Mouse (Mus musculus): ENCODE measurements around the gene Eomes. TPM values are rescaled to one million over a fixed set of nuclear protein-coding genes. Genes with fewer than 3 reads are reported as not detected.

Eomes gene
- polyA plus RNA-seq, 1 experiment from 2014 or later = 0.08 TPM

DNA sequence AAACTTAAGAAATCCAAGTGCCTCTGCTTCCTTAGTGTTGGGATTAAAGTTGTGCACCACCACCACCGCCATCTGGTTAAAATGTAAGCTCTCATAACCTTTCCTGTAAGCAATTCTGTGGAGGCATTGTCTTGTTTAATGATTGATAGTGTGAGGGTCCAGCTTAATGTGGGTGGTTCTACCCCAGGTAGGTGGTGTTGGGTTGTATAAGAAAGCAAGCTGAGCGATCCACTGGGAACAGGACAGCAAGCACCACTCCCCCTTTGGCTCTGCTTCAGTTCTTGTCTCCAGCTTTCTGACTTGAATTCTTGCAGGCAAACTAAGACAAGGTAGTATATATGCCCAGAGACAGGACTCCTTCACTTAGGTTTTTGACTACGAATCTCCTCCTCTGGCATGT, 26.6 kb downstream of the Eomes start:
- no peak overlapping the region for H3K4me3 ChIP-seq
- WGBS = 90% methylated on average over 3 of the region's 3 CpGs
- H3K27me3 ChIP-seq = no peaks in the 10 kb centered on the region
- H3K36me3 ChIP-seq = no peaks in the 10 kb centered on the region
- no peak overlapping the region for H3K4me2 ChIP-seq
- ATAC-seq (replicated peaks; ENCODE audit: insufficient number of reproducible peaks, insufficient read depth, low FRiP score, low read depth) = no peak
- H3K27ac ChIP-seq = no peak overlapping the region
- H3K9me3 ChIP-seq (replicated peaks) = no peaks in the 10 kb centered on the region
- H3K4me1 ChIP-seq (replicated peaks) = peaks cover 24% of the 10 kb centered on the region
- H3K9ac ChIP-seq = no peak overlapping the region

DNA sequence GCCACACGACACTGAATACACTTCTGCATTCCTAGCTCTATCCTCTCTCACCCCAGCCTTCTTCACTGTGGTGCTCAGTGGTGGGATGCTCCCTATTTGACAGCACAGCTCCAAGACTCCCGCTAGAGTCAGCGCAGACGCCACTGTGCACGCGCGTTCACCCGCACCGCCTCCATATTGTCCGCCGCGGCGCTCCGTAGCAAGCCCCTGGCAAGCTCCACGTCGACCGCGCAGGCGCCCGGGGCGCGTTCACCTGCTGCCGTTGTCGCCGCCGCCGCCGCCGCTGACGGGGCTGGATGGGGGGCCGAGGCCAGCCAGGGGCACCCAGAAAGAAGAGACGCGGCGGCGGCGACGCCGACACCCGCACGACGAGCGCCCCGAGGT, 28.0 kb downstream of the Eomes start, which contains the start of gene Golga4:
TSS of gene Golga4 (plus strand) at position 248 of the 384 bp plus-strand sequence.
- H3K36me3 ChIP-seq = no peaks in the 10 kb centered on the region
- peak; percentile 76 for ATAC-seq (replicated peaks; ENCODE audit: insufficient number of reproducible peaks, insufficient read depth, low FRiP score, low read depth)
- no peaks in the 10 kb centered on the region for H3K27me3 ChIP-seq
- H3K9me3 ChIP-seq (replicated peaks) = no peaks in the 10 kb centered on the region
- peak within 1 kb of the TSS; percentile 97 for H3K4me3 ChIP-seq
- peak within 1 kb of the TSS; percentile 96 for H3K9ac ChIP-seq
- WGBS = under 1% methylated on average over 37 of the region's 43 CpGs
- H3K4me1 ChIP-seq (replicated peaks) = peaks cover 34% of the 10 kb centered on the region
- H3K4me2 ChIP-seq = peak within 1 kb of the TSS; percentile 91
- peak within 1 kb of the TSS; percentile 83 for H3K27ac ChIP-seq

DNA sequence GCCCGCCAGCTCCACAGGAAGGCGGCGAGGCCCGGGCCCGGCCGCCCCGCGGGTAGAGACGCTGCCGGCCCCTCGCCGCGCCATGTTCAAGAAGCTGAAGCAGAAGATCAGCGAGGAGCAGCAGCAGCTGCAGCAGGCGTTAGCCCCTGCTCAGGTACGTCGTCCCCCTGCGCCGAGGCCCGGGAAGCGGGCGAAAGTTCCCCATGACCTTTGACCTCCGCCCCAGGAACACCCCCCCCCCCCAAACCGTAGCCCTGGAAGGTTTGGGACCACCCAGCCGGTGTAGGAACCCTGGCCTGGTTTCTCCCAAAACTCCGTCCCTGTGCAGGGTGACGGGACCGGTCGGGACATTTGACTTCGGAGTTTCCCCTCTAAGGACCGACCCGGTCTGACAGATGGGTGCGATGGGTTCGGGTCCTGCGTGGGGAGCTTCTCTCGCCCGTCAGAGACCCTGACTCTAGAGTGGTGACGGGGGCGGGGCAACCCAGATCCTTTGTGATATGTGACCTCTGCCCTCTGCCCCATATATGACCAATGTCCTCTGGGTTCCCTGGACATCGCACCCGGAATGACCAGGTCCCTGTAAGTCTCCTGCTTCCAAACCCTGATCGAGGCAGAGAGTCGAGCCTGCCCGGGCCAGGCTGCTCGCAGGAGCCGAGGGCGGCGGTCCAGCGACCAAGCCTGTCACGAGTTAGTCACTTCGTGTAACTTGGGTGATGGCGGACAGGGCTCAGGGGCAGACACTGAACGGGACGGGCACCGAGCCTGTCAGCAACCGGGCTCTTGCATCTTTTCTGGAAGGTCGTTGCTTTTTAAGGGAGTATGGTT, 28.6 kb downstream of the Eomes start:
- ATAC-seq (replicated peaks; ENCODE audit: insufficient number of reproducible peaks, insufficient read depth, low FRiP score, low read depth) = peak; percentile 37
- Histone ChIP-seq H3K27ac (peak overlapping the region; percentile 83), H3K9me3 (replicated peaks) (no peaks in the 10 kb centered on the region), H3K27me3 (no peaks in the 10 kb centered on the region), H3K36me3 (no peaks in the 10 kb centered on the region), H3K4me2 (peak overlapping the region; percentile 91), H3K9ac (peak overlapping the region; percentile 96), H3K4me1 (replicated peaks) (peaks cover 39% of the 10 kb centered on the region), H3K4me3 (peak overlapping the region; percentile 97)
- WGBS = under 1% methylated on average over 56 of the region's 57 CpGs

DNA sequence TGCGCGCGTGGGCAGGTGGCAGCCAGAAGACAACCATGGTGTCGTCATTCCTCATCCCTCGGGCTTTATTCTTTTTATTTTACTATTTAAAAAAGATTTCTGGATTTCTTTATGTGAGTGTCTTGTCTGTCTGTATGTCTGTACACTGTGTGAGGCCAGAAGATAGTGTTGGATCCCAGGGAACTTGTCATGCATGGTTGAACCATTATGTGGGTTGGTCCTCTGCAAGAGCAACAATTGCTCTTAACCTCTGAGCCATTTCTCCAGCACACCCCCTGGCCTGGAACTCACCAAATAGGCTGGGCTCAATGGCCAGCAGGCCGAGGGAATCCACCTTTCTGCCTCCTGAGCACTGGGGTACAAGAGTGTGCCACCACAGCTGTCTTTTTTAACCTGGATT, 29.5 kb downstream of the Eomes start:
- Histone ChIP-seq H3K27ac (no peak overlapping the region), H3K36me3 (no peaks in the 10 kb centered on the region), H3K4me2 (peak overlapping the region; percentile 91), H3K4me1 (replicated peaks) (peaks cover 49% of the 10 kb centered on the region), H3K4me3 (peak overlapping the region; percentile 97), H3K9me3 (replicated peaks) (no peaks in the 10 kb centered on the region), H3K27me3 (no peaks in the 10 kb centered on the region), H3K9ac (no peak overlapping the region; the same call in 1 of the 2 replicates)
- no peak for ATAC-seq (replicated peaks; ENCODE audit: insufficient number of reproducible peaks, insufficient read depth, low FRiP score, low read depth)
- 75% methylated on average over 6 of the region's 6 CpGs for WGBS

DNA sequence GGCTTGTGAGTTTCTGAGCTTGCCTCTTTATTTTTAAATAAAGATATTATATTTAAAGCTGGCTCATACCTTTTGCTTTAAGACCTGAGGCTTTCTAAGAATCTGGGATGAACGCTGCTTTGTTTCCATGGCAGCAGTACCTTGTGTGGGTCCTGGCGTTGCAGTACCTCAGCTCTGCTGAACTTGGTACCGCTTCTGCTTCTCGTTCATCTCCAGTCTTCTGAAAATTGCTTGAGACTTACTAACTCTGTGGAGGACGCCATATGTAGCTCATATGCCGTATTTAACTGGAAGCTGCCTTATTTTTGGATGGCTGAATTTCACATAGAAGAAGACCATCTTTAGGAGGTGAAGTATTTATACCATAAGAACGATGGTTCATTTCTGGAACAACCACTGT, 30.6 kb downstream of the Eomes start:
- no peak overlapping the region for H3K4me3 ChIP-seq
- H3K27ac ChIP-seq = no peak overlapping the region
- H3K4me1 ChIP-seq (replicated peaks) = peaks cover 57% of the 10 kb centered on the region
- ATAC-seq (replicated peaks; ENCODE audit: insufficient number of reproducible peaks, insufficient read depth, low FRiP score, low read depth) = no peak
- no peaks in the 10 kb centered on the region for H3K36me3 ChIP-seq
- H3K9ac ChIP-seq = no peak overlapping the region
- H3K27me3 ChIP-seq = no peaks in the 10 kb centered on the region
- H3K9me3 ChIP-seq (replicated peaks) = no peaks in the 10 kb centered on the region
- 83% methylated on average over 7 of the region's 7 CpGs for WGBS
- no peak overlapping the region for H3K4me2 ChIP-seq

DNA sequence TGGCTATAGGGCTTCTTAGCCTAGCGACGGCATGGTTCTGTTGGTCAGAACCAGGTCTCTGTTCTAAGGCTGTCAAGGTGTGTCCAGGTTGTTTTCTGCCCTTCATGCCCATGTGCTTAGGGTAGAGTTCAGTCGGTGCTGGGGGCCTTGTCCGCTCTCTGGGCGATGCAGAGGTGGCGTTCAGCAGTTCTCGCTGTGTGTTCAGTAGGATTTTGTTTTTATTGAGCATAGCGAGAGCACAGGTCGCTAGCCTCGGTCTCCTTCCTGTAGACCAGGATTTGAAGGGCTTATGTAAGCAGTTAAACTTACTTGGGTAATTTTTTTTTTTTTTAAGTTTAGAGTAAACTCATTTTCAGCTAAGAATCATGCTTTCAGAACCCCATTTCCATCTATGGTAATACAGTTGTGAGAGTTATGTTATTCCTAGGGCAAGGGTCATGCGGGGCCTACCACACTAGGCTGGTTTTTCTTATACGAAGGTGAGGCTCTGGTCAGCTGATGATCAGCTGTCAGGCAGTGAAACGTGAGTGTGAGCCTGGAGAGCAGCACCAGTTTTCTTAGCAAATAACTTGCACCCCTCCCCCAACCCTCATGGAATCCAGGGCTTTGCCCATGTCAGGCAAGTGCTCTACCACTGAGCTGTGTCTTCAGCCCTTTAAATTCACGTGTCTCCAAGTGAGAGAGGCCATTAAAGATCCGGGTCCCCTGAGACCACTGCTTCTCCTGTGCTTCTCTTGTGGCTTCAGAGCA, 33.1 kb downstream of the Eomes start:
- no peak for ATAC-seq (replicated peaks; ENCODE audit: insufficient number of reproducible peaks, insufficient read depth, low FRiP score, low read depth)
- H3K4me2 ChIP-seq = no peak overlapping the region
- no peaks in the 10 kb centered on the region for H3K9me3 ChIP-seq (replicated peaks)
- peaks cover 14% of the 10 kb centered on the region for H3K36me3 ChIP-seq
- H3K27ac ChIP-seq = no peak overlapping the region
- 66% methylated on average over 15 of the region's 15 CpGs for WGBS
- H3K4me3 ChIP-seq = no peak overlapping the region
- H3K27me3 ChIP-seq = no peaks in the 10 kb centered on the region
- no peak overlapping the region for H3K9ac ChIP-seq
- H3K4me1 ChIP-seq (replicated peaks) = peaks cover 60% of the 10 kb centered on the region

DNA sequence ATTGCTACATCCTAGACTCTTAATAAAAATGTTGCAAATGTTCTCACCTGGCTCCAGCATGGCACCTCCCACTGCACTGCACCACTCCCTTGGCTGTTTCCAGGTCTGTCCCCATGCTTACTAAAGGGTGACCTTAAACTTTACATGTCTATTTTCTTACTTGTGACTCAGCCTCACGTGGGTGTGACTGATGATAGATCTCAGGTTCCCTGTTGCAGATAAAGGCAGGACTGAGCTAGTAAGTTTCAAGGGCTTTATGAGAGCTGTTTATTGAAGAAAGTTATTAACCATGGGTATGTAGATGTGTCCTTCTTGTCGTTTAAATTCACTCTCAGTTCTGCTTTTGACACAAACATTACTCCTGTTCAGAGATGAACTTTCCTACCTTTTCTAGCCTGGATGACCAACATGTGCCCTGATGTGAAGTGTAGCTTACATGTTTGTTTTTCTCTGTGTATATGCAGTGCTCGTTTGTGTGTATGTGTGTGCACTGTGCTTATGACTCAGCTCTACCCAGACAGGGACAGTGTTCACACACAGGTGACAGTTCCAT, 34.7 kb downstream of the Eomes start:
- peak overlapping the region; percentile 8; the same call in 1 of the 2 replicates for H3K4me2 ChIP-seq
- no peaks in the 10 kb centered on the region for H3K27me3 ChIP-seq
- H3K4me1 ChIP-seq (replicated peaks) = peaks cover 61% of the 10 kb centered on the region
- H3K9me3 ChIP-seq (replicated peaks) = no peaks in the 10 kb centered on the region
- 37% methylated on average over 3 of the region's 3 CpGs for WGBS
- H3K36me3 ChIP-seq = peaks cover 14% of the 10 kb centered on the region
- ATAC-seq (replicated peaks; ENCODE audit: insufficient number of reproducible peaks, insufficient read depth, low FRiP score, low read depth) = no peak; the same call in 1 of the 2 replicates
- H3K4me3 ChIP-seq = no peak overlapping the region
- H3K27ac ChIP-seq = peak overlapping the region; percentile 66
- H3K9ac ChIP-seq = no peak overlapping the region

DNA sequence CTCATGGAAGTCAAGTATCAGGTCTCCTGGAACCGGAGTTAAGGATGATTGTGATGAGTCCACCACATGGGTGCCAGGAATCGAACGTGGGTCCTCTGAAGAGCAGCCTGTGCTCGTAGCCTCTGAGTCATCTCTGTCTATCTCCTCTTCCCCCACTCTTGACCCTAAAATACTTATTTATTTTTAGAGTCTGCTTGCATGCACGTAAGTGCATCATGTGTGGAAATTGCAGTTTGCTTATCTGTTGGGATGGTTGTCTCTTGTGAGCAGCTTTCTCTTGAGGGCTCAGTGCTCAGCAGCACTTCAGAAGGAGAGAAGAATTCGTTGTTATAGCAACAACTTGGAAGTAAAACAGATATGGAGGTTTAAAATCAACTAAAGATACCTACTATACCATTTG, 37.5 kb downstream of the Eomes start:
- Histone ChIP-seq H3K4me3 (no peak overlapping the region), H3K9me3 (replicated peaks) (no peaks in the 10 kb centered on the region), H3K4me2 (no peak overlapping the region), H3K9ac (no peak overlapping the region), H3K27ac (0 out of 2 replicates have a peak overlapping the region, but pooled peaks have one; percentile 34), H3K27me3 (no peaks in the 10 kb centered on the region), H3K4me1 (replicated peaks) (peaks cover 66% of the 10 kb centered on the region), H3K36me3 (peaks cover 14% of the 10 kb centered on the region)
- ATAC-seq (replicated peaks; ENCODE audit: insufficient number of reproducible peaks, insufficient read depth, low FRiP score, low read depth) = no peak
- WGBS = 48% methylated on average over 6 of the region's 6 CpGs

DNA sequence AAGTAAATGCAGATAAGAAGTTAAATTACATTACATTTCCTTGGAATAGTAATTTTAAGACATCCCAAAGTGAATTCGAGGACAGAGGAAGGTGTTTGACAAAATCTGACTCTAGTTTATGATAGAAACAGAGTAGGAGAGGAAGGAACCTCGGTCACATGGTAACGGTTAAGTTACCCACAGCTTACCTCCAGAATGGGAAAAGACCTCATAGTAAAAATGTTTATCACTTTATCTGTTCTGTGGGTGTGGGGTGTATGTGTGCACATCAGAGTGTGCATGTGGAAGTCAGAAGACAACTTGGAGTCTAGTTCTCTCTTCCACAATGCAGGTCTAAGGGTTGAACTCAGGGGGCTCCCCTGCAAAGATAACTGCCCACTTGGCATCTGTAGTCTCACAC, 38.1 kb downstream of the Eomes start:
- Histone ChIP-seq H3K4me1 (replicated peaks) (peaks cover 67% of the 10 kb centered on the region), H3K36me3 (peaks cover 14% of the 10 kb centered on the region)

DNA sequence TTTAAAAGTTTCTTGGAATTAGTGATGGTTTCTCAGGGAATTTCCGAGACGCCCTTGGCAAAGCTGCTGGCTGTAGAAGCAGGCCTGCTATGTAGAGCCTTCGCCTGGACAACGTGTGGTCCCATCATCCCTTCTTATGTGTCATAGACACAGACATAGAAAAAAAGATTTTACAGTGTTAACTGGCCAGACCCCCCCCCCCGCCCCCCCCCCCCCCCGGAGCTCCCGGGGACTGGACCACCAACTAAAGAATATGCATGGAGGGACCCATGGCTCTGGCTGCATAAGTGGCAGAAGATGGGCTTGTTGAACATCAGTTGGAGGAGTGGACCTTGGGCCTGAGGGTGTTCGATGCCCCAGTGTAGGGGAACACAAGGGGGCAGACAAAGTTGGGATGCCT, 39.6 kb downstream of the Eomes start:
- ATAC-seq (replicated peaks; ENCODE audit: insufficient number of reproducible peaks, insufficient read depth, low FRiP score, low read depth) = no peak
- WGBS = 71% methylated on average over 8 of the region's 8 CpGs
- Histone ChIP-seq H3K4me2 (no peak overlapping the region), H3K9me3 (replicated peaks) (no peaks in the 10 kb centered on the region), H3K4me3 (no peak overlapping the region), H3K4me1 (replicated peaks) (peaks cover 57% of the 10 kb centered on the region), H3K9ac (no peak overlapping the region), H3K36me3 (peaks cover 17% of the 10 kb centered on the region), H3K27me3 (no peaks in the 10 kb centered on the region), H3K27ac (no peak overlapping the region)

More for the DNA sequence above, 38.1 kb downstream of the Eomes start:
- 84% methylated on average over 3 of the region's 3 CpGs for WGBS
- Histone ChIP-seq H3K9me3 (replicated peaks) (no peaks in the 10 kb centered on the region), H3K4me3 (no peak overlapping the region), H3K4me2 (no peak overlapping the region), H3K9ac (no peak overlapping the region), H3K27me3 (no peaks in the 10 kb centered on the region), H3K27ac (peak overlapping the region; percentile 31; the same call in 1 of the 2 replicates)
- ATAC-seq (replicated peaks; ENCODE audit: insufficient number of reproducible peaks, insufficient read depth, low FRiP score, low read depth) = no peak

DNA sequence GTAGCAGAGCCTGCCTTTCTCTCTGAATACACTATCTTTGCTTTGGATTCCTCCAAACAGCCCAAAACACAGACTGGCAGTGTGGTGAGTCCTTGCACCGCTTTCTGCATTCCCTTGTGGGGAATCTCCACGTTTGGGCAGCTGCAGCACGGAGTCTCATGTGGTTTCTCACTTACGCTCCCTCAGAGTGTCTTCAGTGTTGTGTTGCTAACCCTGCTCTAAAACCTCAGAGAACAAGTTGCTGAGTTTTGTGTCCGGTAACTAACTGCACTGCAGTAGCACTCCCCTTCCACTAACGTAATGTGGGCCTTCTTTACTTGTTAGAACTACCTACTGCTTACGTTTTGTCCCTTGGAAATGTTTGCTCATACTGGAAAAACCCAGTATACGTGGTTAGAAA, 41.1 kb downstream of the Eomes start:
- no peak overlapping the region for H3K4me3 ChIP-seq
- peak overlapping the region; percentile 58 for H3K27ac ChIP-seq
- ATAC-seq (replicated peaks; ENCODE audit: insufficient number of reproducible peaks, insufficient read depth, low FRiP score, low read depth) = no peak
- H3K36me3 ChIP-seq = peaks cover 18% of the 10 kb centered on the region
- H3K9ac ChIP-seq = 0 out of 2 replicates have a peak overlapping the region, but pooled peaks have one; percentile 15
- H3K4me1 ChIP-seq (replicated peaks) = peaks cover 55% of the 10 kb centered on the region
- WGBS = 43% methylated on average over 8 of the region's 8 CpGs
- H3K4me2 ChIP-seq = peak overlapping the region; percentile 21
- no peaks in the 10 kb centered on the region for H3K27me3 ChIP-seq
- H3K9me3 ChIP-seq (replicated peaks) = no peaks in the 10 kb centered on the region
